7 mouse cellular contexts compared by ENCODE assay signal in genomic region chr11:102224686-102225085, GRCm38 (mm10). TPM values are rescaled to one million over a fixed set of nuclear protein-coding genes. Genes with fewer than 3 reads are reported as not detected.
DNase-seq lines count a peak whose midpoint lies in the region; ATAC-seq and TF ChIP-seq lines count a peak whose summit lies in the region.

No protein-coding gene starts in this region.

- no peak for ATAC-seq in embryonic facial prominence, embryonic 13.5 days (ENCODE audit: insufficient number of reproducible peaks, insufficient read depth, low FRiP score, low TSS enrichment, low read depth)
- no peak for ATAC-seq in hindbrain, postnatal 0 days

- H3K36me3 ChIP-seq in embryonic facial prominence, embryonic 13.5 days: peaks cover 21% of the 10 kb centered on the region
- H3K36me3 ChIP-seq in hindbrain, postnatal 0 days (ENCODE audit: insufficient read depth, low read length): 0 out of 2 replicates have a peak, but pooled peaks cover 4% of the 10 kb centered on the region
- peaks cover 35% of the 10 kb centered on the region for H3K36me3 ChIP-seq in midbrain, embryonic 10.5 days

- no peaks in the 10 kb centered on the region for H3K27me3 ChIP-seq in embryonic facial prominence, embryonic 13.5 days
- H3K27me3 ChIP-seq in hindbrain, postnatal 0 days (ENCODE audit: insufficient read depth, low read length): no peaks in the 10 kb centered on the region
- H3K27me3 ChIP-seq in midbrain, embryonic 10.5 days (ENCODE audit: low read depth, poor library complexity, severe bottlenecking): peaks cover 35% of the 10 kb centered on the region

- H3K9ac ChIP-seq in embryonic facial prominence, embryonic 13.5 days: peak overlapping the region; percentile 58; the same call in 1 of the 2 replicates
- 0 out of 2 replicates have a peak overlapping the region, but pooled peaks have one; percentile 24 for H3K9ac ChIP-seq in hindbrain, postnatal 0 days (replicated peaks; ENCODE audit: low read length)

- H3K4me2 ChIP-seq in embryonic facial prominence, embryonic 13.5 days: peak overlapping the region; percentile 51
- H3K4me2 ChIP-seq in hindbrain, postnatal 0 days (ENCODE audit: low read depth, low read length): peak overlapping the region; percentile 51

- H3K4me3 ChIP-seq in embryonic facial prominence, embryonic 13.5 days: peak overlapping the region; percentile 14; the same call in 1 of the 2 replicates
- H3K4me3 ChIP-seq in hindbrain, postnatal 0 days (ENCODE audit: low read length): peak overlapping the region; percentile 19
- H3K4me3 ChIP-seq in midbrain, embryonic 10.5 days: peak overlapping the region; percentile 32

- H3K9me3 ChIP-seq in embryonic facial prominence, embryonic 13.5 days: no peaks in the 10 kb centered on the region
- no peaks in the 10 kb centered on the region for H3K9me3 ChIP-seq in hindbrain, postnatal 0 days (ENCODE audit: low read length)
- no peaks in the 10 kb centered on the region for H3K9me3 ChIP-seq in midbrain, embryonic 10.5 days (replicated peaks)

- 9% methylated on average over 22 of the region's 22 CpGs for WGBS in embryonic facial prominence, embryonic 13.5 days
- 10% methylated on average over 22 of the region's 22 CpGs for WGBS in hindbrain, postnatal 0 days
- 6% methylated on average over 22 of the region's 22 CpGs for WGBS in midbrain, embryonic 10.5 days

- no peak for TF ChIP-seq CTCF in hindbrain, postnatal 0 days (IDR thresholded peaks at IDR 0.05; ENCODE audit: low read depth)

- peak; percentile 65 for DNase-seq in ovary, adult 18-20 months (ENCODE audit: low spot score)
- no peak for DNase-seq in ovary, postnatal 14 days (ENCODE audit: low spot score)
- DNase-seq in hindbrain, postnatal 0 days (ENCODE audit: low spot score): no peak
- no peak for DNase-seq in midbrain, embryonic 10.5 days (ENCODE audit: low spot score)
- no peak for DNase-seq in layer of hippocampus, postnatal 14 days (ENCODE audit: low spot score in 2 of 2)
- DNase-seq in layer of hippocampus, postnatal 25 days (ENCODE audit: extremely low spot score in 1 of 2, low spot score in 1 of 2): no peak

- H3K4me1 ChIP-seq in embryonic facial prominence, embryonic 13.5 days: peaks cover 83% of the 10 kb centered on the region
- H3K4me1 ChIP-seq in hindbrain, postnatal 0 days (ENCODE audit: insufficient read depth, low read length): peaks cover 39% of the 10 kb centered on the region
- H3K4me1 ChIP-seq in midbrain, embryonic 10.5 days: peaks cover 86% of the 10 kb centered on the region

- no peak overlapping the region for H3K27ac ChIP-seq in embryonic facial prominence, embryonic 13.5 days
- no peak overlapping the region for H3K27ac ChIP-seq in hindbrain, postnatal 0 days
- peak overlapping the region; percentile 43 for H3K27ac ChIP-seq in midbrain, embryonic 10.5 days (replicated peaks)

RNA-seq across cellular contexts. Expression of gene Hdac5, which starts 5.3 kb away (rescaled TPM):
- 80.5 and 84.4 TPM in 2 replicates for polyA plus RNA-seq in embryonic facial prominence, embryonic 13.5 days (2015; fragmentation: Nextera tagmentation; extraction: Ambion mirVana)
- total RNA-seq in hindbrain, postnatal 0 days (2014; rRNA removed): 212 and 350 TPM in 2 replicates
- 61.2 and 61.9 TPM in 2 replicates for polyA plus RNA-seq in hindbrain, postnatal 0 days (2015; fragmentation: Nextera tagmentation; extraction: Ambion mirVana)
- 57.3 and 68.9 TPM in 2 replicates for polyA plus RNA-seq in midbrain, embryonic 10.5 days (2016; fragmentation: Nextera tagmentation; extraction: Ambion mirVana)
- total RNA-seq in layer of hippocampus, postnatal 14 days (2021): 100 to 1,000 TPM; 171 to 197 TPM
- total RNA-seq in layer of hippocampus, postnatal 25 days (2021): 100 to 1,000 TPM; 218 to 242 TPM

RNA-seq across cellular contexts. Expression of gene BC030867, which starts 24.0 kb away (rescaled TPM):
- polyA plus RNA-seq in embryonic facial prominence, embryonic 13.5 days (2015; fragmentation: Nextera tagmentation; extraction: Ambion mirVana): 18.3 and 19.7 TPM in 2 replicates
- total RNA-seq in hindbrain, postnatal 0 days (2014; rRNA removed): 2.3 and 2.4 TPM in 2 replicates
- 2.1 and 2.3 TPM in 2 replicates for polyA plus RNA-seq in hindbrain, postnatal 0 days (2015; fragmentation: Nextera tagmentation; extraction: Ambion mirVana)
- 25.8 and 27.3 TPM in 2 replicates for polyA plus RNA-seq in midbrain, embryonic 10.5 days (2016; fragmentation: Nextera tagmentation; extraction: Ambion mirVana)
- under 1 TPM; 0.76 to 0.79 TPM for total RNA-seq in layer of hippocampus, postnatal 14 days (2021)
- 1 to 10 TPM; 1.3 to 1.5 TPM for total RNA-seq in layer of hippocampus, postnatal 25 days (2021)

RNA-seq across cellular contexts. Expression of gene G6pc3, which starts 35.3 kb away (rescaled TPM):
- 27.6 and 28.3 TPM in 2 replicates for polyA plus RNA-seq in embryonic facial prominence, embryonic 13.5 days (2015; fragmentation: Nextera tagmentation; extraction: Ambion mirVana)
- total RNA-seq in hindbrain, postnatal 0 days (2014; rRNA removed): 67.5 and 70.1 TPM in 2 replicates
- polyA plus RNA-seq in hindbrain, postnatal 0 days (2015; fragmentation: Nextera tagmentation; extraction: Ambion mirVana): 43.8 and 46.2 TPM in 2 replicates
- 39.1 and 41.5 TPM in 2 replicates for polyA plus RNA-seq in midbrain, embryonic 10.5 days (2016; fragmentation: Nextera tagmentation; extraction: Ambion mirVana)
- total RNA-seq in layer of hippocampus, postnatal 14 days (2021): 10 to 100 TPM; 49.2 to 49.5 TPM
- 10 to 100 TPM; 53.5 to 58.2 TPM for total RNA-seq in layer of hippocampus, postnatal 25 days (2021)

RNA-seq across cellular contexts. Expression of gene Lsm12, which starts 39.6 kb away (rescaled TPM):
- polyA plus RNA-seq in embryonic facial prominence, embryonic 13.5 days (2015; fragmentation: Nextera tagmentation; extraction: Ambion mirVana): 125 and 159 TPM in 2 replicates
- 65.7 and 167 TPM in 2 replicates for total RNA-seq in hindbrain, postnatal 0 days (2014; rRNA removed)
- 147 and 153 TPM in 2 replicates for polyA plus RNA-seq in hindbrain, postnatal 0 days (2015; fragmentation: Nextera tagmentation; extraction: Ambion mirVana)
- polyA plus RNA-seq in midbrain, embryonic 10.5 days (2016; fragmentation: Nextera tagmentation; extraction: Ambion mirVana): 141 and 144 TPM in 2 replicates
- total RNA-seq in layer of hippocampus, postnatal 14 days (2021): 10 to 100 TPM; 65.9 to 72.8 TPM
- total RNA-seq in layer of hippocampus, postnatal 25 days (2021): 10 to 100 TPM; 62.0 to 62.7 TPM

RNA-seq across cellular contexts. Expression of gene Asb16, which starts 43.9 kb away (rescaled TPM):
- polyA plus RNA-seq in embryonic facial prominence, embryonic 13.5 days (2015; fragmentation: Nextera tagmentation; extraction: Ambion mirVana): 0.11 and 0.18 TPM in 2 replicates
- total RNA-seq in hindbrain, postnatal 0 days (2014; rRNA removed): 2.2 and 2.6 TPM in 2 replicates
- 0.29 and 0.41 TPM in 2 replicates for polyA plus RNA-seq in hindbrain, postnatal 0 days (2015; fragmentation: Nextera tagmentation; extraction: Ambion mirVana)
- polyA plus RNA-seq in midbrain, embryonic 10.5 days (2016; fragmentation: Nextera tagmentation; extraction: Ambion mirVana): 0.05 TPM in 1 of 2 replicates, not detected in the other
- under 1 TPM; 0.86 to 0.88 TPM for total RNA-seq in layer of hippocampus, postnatal 14 days (2021)
- 1 to 10 TPM in 1 of 2 experiments, under 1 TPM in 1; 0.70 to 1.1 TPM for total RNA-seq in layer of hippocampus, postnatal 25 days (2021)
